Mouse (Mus musculus) liver, embryonic 11.5 days (tissue): Measurements from ENCODE around the gene Cdc40. TPM values are rescaled to one million over a fixed set of nuclear protein-coding genes. Genes with fewer than 3 reads are reported as not detected.

ENCODE experiments used
- ATAC-seq: fragments of 200-750 bp; cut with Nextera tagmentation; replicated peaks from 2 replicates; pipeline ENCODE4 v1.8.0; 2017; ENCODE audit warnings: moderate number of reproducible peaks, mild to moderate bottlenecking, moderate TSS enrichment, moderate library complexity; ENCODE audit not compliant: low FRiP score
- DNase-seq: peaks from one replicate; pipeline ENCODE4 v3.0.0-alpha.2; 2017; ENCODE audit warnings: low spot score
- H3K27ac ChIP-seq: fragments of 300-500 bp; sonication (generic); 2 replicates; pipeline ENCODE4 v1.5.1; 2014; ENCODE audit warnings: mild to moderate bottlenecking, low read depth, low read length, control low read depth
- H3K27me3 ChIP-seq: fragments of 300-500 bp; sonication (generic); replicated peaks from 2 replicates; pipeline ENCODE4 v1.6.1; 2014; ENCODE audit warnings: low read length, mixed read lengths; ENCODE audit not compliant: control insufficient read depth, insufficient read depth
- H3K36me3 ChIP-seq: fragments of 300-500 bp; sonication (generic); 2 replicates; pipeline ENCODE4 v1.6.1; 2014; ENCODE audit warnings: mild to moderate bottlenecking, low read length, moderate library complexity, mixed read lengths; ENCODE audit not compliant: control insufficient read depth, insufficient read depth
- H3K4me1 ChIP-seq: fragments of 300-500 bp; sonication (generic); replicated peaks from 2 replicates; pipeline ENCODE4 v1.6.1; 2014; ENCODE audit warnings: low read length, mixed read lengths; ENCODE audit not compliant: control insufficient read depth, insufficient read depth
- H3K4me2 ChIP-seq: fragments of 300-500 bp; sonication (generic); 2 replicates; pipeline ENCODE4 v1.6.1; 2014; ENCODE audit warnings: mild to moderate bottlenecking, control low read depth, moderate library complexity
- H3K4me3 ChIP-seq: fragments of 300-500 bp; sonication (generic); 2 replicates; pipeline ENCODE4 v1.5.1; 2014; ENCODE audit warnings: low read depth, low read length, control low read depth
- H3K9ac ChIP-seq: fragments of 300-500 bp; sonication (generic); 2 replicates; pipeline ENCODE4 v1.6.1; 2014; ENCODE audit warnings: low read depth, low read length, control low read depth
- H3K9me3 ChIP-seq: fragments of 300-500 bp; sonication (generic); 2 replicates; pipeline ENCODE4 v1.6.1; 2016; ENCODE audit warnings: low read length, inconsistent platforms, mixed read lengths; ENCODE audit not compliant: control insufficient read depth
- WGBS: fragments of 180-500 bp; shearing (Covaris S2); extraction: QIAGEN DNeasy Blood & Tissue Kit; methylation state at CpG from one replicate; pipeline ENCODE4 v1.1.7; 2014; 5-methylcytosine and 5-hydroxymethylcytosine counted together
- polyA plus RNA-seq: library from polyadenylated mRNA; unstranded; fragments of >200 nt; fragmentation: Nextera tagmentation; extraction: Ambion mirVana; gene quantifications from 2 replicates; pipeline ENCODE4 v1.2.1, GENCODE M21; 2014

Cdc40 gene
- polyA plus RNA-seq, 1 experiment from 2014 or later = 33.8 TPM

DNA sequence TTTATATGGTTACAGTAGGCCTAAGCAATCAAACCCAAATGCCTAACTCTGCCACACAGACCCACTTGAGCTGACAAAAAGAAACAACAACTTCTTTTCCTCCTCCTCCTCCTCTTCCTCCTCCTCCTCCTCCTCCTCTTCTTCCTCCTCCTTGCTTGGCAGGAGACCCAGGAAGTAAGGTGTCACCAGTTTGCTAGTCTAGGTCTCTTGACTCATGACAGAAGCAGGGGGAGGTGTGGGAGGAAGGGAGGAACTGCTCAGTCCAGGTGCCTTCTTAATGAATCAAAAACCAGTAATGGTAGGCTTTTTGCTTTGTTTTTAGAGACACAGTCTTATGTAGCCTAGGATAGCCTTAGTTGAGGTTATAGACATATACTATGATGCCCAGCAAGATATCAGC, 32.0 kb downstream of the Cdc40 start:
- ATAC-seq = no peak
- no peaks in the 10 kb centered on the region; the same call in 1 of the 2 replicates for H3K36me3 ChIP-seq
- H3K27me3 ChIP-seq = no peaks in the 10 kb centered on the region

DNA sequence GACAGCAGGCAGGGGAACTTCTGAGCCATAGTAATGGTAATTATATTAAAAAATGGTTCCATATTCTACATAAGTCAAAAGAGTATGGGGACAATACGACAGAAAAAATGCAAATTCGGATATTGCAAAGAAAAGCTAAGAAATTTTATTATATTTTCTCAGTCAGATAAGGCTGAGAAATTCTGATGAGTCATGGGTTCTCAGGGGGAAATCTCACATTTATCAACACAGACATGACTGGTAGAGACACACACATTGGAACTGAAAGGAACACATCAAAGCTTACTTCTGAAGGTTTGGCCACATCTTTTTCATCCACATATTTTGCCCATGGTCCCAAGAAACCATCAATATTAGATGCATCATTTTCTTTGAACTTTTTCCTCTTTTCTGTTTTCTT, 32.5 kb downstream of the Cdc40 start:
- Histone ChIP-seq H3K27ac (no peak overlapping the region), H3K36me3 (no peaks in the 10 kb centered on the region), H3K4me1 (no peaks in the 10 kb centered on the region), H3K9me3 (no peaks in the 10 kb centered on the region), H3K4me2 (no peak overlapping the region), H3K9ac (no peak overlapping the region), H3K4me3 (no peak overlapping the region), H3K27me3 (no peaks in the 10 kb centered on the region)
- 86% methylated on average over 2 of the region's 2 CpGs for WGBS
- ATAC-seq (no peak), DNase-seq (no peak)

More for the DNA sequence above, 32.0 kb downstream of the Cdc40 start:
- no peaks in the 10 kb centered on the region for H3K4me1 ChIP-seq
- H3K4me2 ChIP-seq = no peak overlapping the region
- no peaks in the 10 kb centered on the region for H3K9me3 ChIP-seq
- no peak overlapping the region for H3K4me3 ChIP-seq
- no peak for DNase-seq
- no peak overlapping the region for H3K9ac ChIP-seq
- H3K27ac ChIP-seq = no peak overlapping the region

- Histone ChIP-seq H3K9me3 (no peaks in the 10 kb centered on the region), H3K27ac (no peak overlapping the region), H3K9ac (no peak overlapping the region), H3K4me3 (no peak overlapping the region), H3K4me1 (no peaks in the 10 kb centered on the region), H3K27me3 (no peaks in the 10 kb centered on the region), H3K4me2 (no peak overlapping the region), H3K36me3 (peaks cover 1% of the 10 kb centered on the region; the same call in 1 of the 2 replicates)
- ATAC-seq (no peak), DNase-seq (no peak)
- 93% methylated on average over 10 of the region's 10 CpGs for whole genome bisulfite sequencing
Observed at GRCm38 (mm10) chr10:40847176-40847874, 35.8 kb downstream of the Cdc40 start.

- Histone ChIP-seq H3K9ac (no peak overlapping the region), H3K4me2 (no peak overlapping the region), H3K4me1 (no peaks in the 10 kb centered on the region), H3K27ac (no peak overlapping the region), H3K9me3 (no peaks in the 10 kb centered on the region), H3K27me3 (no peaks in the 10 kb centered on the region), H3K4me3 (no peak overlapping the region), H3K36me3 (peaks cover 8% of the 10 kb centered on the region; the same call in 1 of the 2 replicates)
- ATAC-seq = no peak
- 89% methylated on average over 6 of the region's 6 CpGs for WGBS
- no peak for DNase-seq
Observed at GRCm38 (mm10) chr10:40845626-40846025, 37.5 kb downstream of the Cdc40 start.

GRCm38 (mm10) chr10:40844546-40844945, 38.6 kb downstream of the Cdc40 start:
- Histone ChIP-seq H3K4me3 (no peak overlapping the region), H3K36me3 (peaks cover 8% of the 10 kb centered on the region; the same call in 1 of the 2 replicates), H3K4me2 (no peak overlapping the region), H3K9me3 (no peaks in the 10 kb centered on the region), H3K27me3 (no peaks in the 10 kb centered on the region), H3K4me1 (no peaks in the 10 kb centered on the region), H3K27ac (no peak overlapping the region), H3K9ac (no peak overlapping the region)
- ATAC-seq = no peak
- WGBS = 74% methylated on average over 10 of the region's 10 CpGs
- no peak for DNase-seq

- ATAC-seq (no peak), DNase-seq (no peak)
- Histone ChIP-seq H3K4me3 (no peak overlapping the region), H3K36me3 (peaks cover 8% of the 10 kb centered on the region; the same call in 1 of the 2 replicates), H3K9ac (no peak overlapping the region), H3K27ac (no peak overlapping the region), H3K4me1 (no peaks in the 10 kb centered on the region), H3K27me3 (no peaks in the 10 kb centered on the region), H3K4me2 (no peak overlapping the region), H3K9me3 (no peaks in the 10 kb centered on the region)
- 82% methylated on average over 5 of the region's 5 CpGs for WGBS
Observed at GRCm38 (mm10) chr10:40843841-40844240, 39.3 kb downstream of the Cdc40 start.

DNA sequence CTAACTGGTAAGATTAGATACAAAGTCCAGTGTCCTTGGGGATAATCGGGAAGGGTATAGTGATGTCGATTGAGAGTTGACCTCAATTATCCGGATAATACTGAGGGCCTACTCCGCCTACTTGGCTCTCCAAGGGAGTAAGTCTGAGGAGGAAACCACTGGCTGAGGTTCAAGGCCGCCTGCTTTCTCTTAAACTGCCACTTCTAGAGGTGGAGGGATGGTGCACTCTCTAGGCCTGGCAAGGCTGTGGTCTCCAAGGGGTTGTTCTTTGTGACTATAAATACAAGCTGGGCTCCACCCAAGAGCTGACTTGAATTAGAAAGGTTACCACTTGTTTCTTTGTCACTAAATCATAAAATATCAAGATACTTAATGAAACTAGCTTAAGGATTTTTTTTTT, 43.0 kb downstream of the Cdc40 start:
- no peak overlapping the region for H3K4me2 ChIP-seq
- 86% methylated on average over 5 of the region's 5 CpGs for WGBS
- H3K9me3 ChIP-seq = no peaks in the 10 kb centered on the region
- no peak overlapping the region for H3K4me3 ChIP-seq
- H3K36me3 ChIP-seq = peaks cover 10% of the 10 kb centered on the region; the same call in 1 of the 2 replicates
- ATAC-seq = no peak
- H3K4me1 ChIP-seq = no peaks in the 10 kb centered on the region
- H3K27ac ChIP-seq = no peak overlapping the region
- H3K27me3 ChIP-seq = no peaks in the 10 kb centered on the region
- no peak overlapping the region for H3K9ac ChIP-seq
- DNase-seq = no peak

DNA sequence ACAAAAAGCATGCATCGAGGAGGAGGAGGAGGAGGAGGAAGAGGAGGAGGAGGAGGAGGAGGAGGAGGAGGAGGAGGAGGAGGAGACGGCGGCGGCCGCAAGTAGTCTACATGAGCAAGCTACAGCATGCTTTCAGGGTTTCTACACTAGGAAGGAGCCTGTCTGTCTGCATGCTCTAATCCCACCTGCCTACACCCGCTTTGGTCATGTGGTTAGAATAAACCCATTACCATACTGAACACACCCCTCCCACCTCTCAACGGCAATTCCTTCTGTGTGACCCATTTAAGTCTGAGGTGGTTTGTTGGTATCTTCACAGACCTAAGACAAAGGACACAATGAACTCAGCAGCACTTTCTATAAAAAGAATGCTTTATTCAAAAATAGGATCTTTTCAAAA, 51.8 kb downstream of the Cdc40 start:
- H3K9me3 ChIP-seq = no peaks in the 10 kb centered on the region
- H3K4me2 ChIP-seq = no peak overlapping the region
- no peak overlapping the region for H3K27ac ChIP-seq
- H3K27me3 ChIP-seq = no peaks in the 10 kb centered on the region
- no peak overlapping the region for H3K4me3 ChIP-seq
- 94% methylated on average over 6 of the region's 7 CpGs for WGBS
- DNase-seq (no peak), ATAC-seq (no peak)
- H3K36me3 ChIP-seq = peaks cover 10% of the 10 kb centered on the region; the same call in 1 of the 2 replicates
- H3K9ac ChIP-seq = no peak overlapping the region
- H3K4me1 ChIP-seq = no peaks in the 10 kb centered on the region

DNA sequence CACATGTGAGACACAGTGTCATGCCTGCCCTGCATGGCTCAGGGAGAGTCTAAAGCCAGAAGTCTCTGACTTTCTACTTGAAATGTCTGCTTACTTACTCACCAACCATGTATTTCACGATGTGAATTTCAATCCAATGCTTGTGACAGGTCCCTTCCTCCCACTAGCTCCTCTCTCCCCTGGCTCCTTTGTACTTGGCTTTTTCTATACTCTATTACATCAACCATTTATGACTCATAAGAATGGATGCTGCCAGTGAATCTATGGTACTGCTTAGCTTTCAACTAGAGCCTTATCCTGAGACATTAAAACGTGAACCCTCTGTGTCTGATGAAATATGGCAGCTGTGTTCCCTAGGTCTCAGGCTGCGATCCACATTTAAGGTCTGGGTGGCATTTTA, 52.8 kb downstream of the Cdc40 start:
- ATAC-seq (no peak), DNase-seq (no peak)
- Histone ChIP-seq H3K27ac (no peak overlapping the region), H3K27me3 (no peaks in the 10 kb centered on the region), H3K4me1 (no peaks in the 10 kb centered on the region), H3K36me3 (peaks cover 10% of the 10 kb centered on the region; the same call in 1 of the 2 replicates), H3K9me3 (no peaks in the 10 kb centered on the region), H3K9ac (no peak overlapping the region), H3K4me2 (no peak overlapping the region), H3K4me3 (no peak overlapping the region)
- WGBS = 85% methylated on average over 3 of the region's 3 CpGs
